Mouse (Mus musculus) lung, adult 2 months (tissue): Measurements from ENCODE around the gene Sdr42e1. TPM values are rescaled to one million over a fixed set of nuclear protein-coding genes. Genes with fewer than 3 reads are reported as not detected.

ENCODE experiments used
- DNase-seq: peaks from one replicate; pipeline ENCODE4 v3.0.0; 2022
- H3K4me1 ChIP-seq: fragments of 200-500 bp; 2 replicates; pipeline ENCODE4 v1.6.1; 2011; ENCODE audit warnings: low read length; ENCODE audit not compliant: control insufficient read depth, insufficient read depth
- H3K4me3 ChIP-seq: fragments of 200-500 bp; replicated peaks from 2 replicates; pipeline ENCODE3; 2011; ENCODE audit warnings: low read depth, mild to moderate bottlenecking, control low read depth, low read length; ENCODE audit errors: extremely low read depth
- CTCF ChIP-seq: fragments of 200-500 bp; IDR thresholded peaks from 2 replicates; pipeline ENCODE4 v1.5.1; 2011; ENCODE audit warnings: mild to moderate bottlenecking, low read length, control low read depth; ENCODE audit not compliant: insufficient read depth
- POLR2A ChIP-seq: fragments of 200-500 bp; IDR thresholded peaks from 2 replicates; pipeline ENCODE4 v1.6.1; 2011; ENCODE audit warnings: low read depth, mild to moderate bottlenecking, control low read depth, low read length, borderline replicate concordance; ENCODE audit errors: extremely low read depth
- WGBS: fragments of 180-500 bp; shearing (Covaris S2); methylation state at CpG from one replicate; pipeline ENCODE4 v1.1.7; 2018; 5-methylcytosine and 5-hydroxymethylcytosine counted together
- polyA plus RNA-seq: library from polyadenylated mRNA; depleted of rRNA; stranded (reverse); fragments of >200 nt; gene quantifications from 2 replicates; pipeline ENCODE4 v1.2.3, GENCODE M21; 2012

Sdr42e1 gene
- polyA plus RNA-seq, 1 experiment: 12.5 TPM

DNA sequence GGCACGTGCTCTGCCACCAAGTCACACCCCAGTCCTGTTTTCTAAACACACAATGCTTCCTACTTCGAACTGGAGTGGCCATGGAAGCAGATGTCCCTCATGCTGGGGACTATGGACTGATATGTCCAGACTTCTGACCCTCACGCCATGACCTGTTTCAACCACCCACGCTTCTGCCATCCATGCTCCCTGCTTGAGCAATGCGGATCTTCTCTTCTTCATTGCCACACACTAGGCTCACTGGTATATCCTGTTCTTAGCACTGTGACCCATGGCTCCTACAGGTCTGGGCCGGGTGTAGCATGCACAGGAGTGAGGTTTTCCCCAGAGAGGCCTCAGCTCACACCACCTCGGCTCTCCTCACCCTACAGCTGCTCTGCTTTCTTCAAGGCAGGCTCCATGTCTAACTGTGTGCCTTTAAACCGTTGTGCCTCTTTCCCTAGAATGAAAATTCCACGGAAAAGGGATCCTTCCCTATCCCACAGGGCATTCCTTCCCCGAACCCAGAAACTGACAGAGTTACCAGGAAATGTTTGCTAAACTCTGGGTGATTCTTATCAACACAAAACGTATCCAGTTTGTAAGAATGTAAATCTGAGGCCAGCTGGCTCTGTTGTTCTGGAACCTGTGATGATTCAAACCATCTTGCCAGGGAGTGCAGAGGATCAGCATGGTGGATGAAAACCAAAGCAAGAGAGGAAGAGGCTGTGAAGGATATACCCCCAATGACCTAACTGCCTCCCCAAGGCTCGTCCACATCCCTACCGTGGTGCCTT is 6.0 kb downstream of the Sdr42e1 start:
- Histone ChIP-seq H3K4me3 (no peak overlapping the region), H3K4me1 (no peaks in the 10 kb centered on the region)
- DNase-seq: no peak
- TF ChIP-seq POLR2A (no peak), CTCF (no peak)
- WGBS: 67% methylated on average over 13 of the region's 13 CpGs

DNA sequence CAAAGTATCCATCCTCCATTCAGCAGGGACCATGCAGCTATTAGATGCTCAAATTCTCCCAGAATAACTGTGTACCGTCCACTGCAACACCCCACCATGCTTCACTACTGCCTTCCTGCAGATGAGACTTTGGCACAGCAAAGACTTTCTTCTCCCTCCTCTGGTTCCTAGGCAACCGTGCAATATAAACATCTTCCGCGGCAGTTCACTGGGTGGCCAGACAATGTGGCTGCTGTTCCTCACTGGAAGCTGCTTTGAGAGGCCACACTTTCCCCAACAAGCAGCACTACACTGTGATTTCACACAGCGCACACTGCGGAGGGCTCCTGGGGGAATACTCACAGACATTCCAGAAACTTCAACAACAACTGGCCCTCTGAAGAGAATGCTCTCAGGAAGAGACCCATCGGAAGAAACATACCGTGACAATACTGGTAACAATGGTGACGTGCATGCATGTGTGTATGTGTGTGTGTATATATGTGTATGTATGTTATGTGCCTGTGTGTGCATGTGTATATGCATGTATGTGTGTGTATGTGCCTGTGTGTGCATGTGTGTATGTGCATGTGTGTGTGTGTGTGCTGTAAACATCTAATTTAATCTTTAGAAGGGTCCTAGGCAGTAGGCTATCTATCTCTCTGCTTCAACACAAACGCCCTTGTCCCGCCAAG is 13.0 kb downstream of the Sdr42e1 start:
- WGBS: 18% methylated on average over 11 of the region's 11 CpGs
- Histone ChIP-seq H3K4me3 (no peak overlapping the region), H3K4me1 (no peaks in the 10 kb centered on the region)
- TF ChIP-seq POLR2A: no peak
- no peak for TF ChIP-seq CTCF
- DNase-seq: no peak

DNA sequence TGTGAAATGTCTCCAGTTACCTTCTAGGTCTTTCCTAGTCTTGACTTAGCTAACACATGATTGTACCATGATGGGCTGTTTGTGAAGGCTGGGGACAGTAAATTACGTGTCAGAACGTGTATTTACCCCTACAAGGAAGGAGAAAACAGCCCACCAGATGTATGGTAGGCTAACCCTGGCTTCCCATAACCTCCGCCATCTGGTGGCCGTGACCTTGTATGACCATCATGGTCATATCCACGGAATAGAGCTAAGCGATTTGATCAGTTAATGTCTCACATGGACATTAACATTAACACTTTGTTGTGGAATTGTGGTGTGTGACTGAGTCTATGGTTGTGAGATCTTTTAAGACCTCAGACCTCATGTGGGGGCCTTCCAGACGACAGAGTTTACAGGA is 14.5 kb downstream of the Sdr42e1 start:
- H3K4me1 ChIP-seq: no peaks in the 10 kb centered on the region
- TF ChIP-seq CTCF (no peak), POLR2A (no peak)
- DNase-seq: no peak
- no peak overlapping the region for H3K4me3 ChIP-seq
- WGBS: 65% methylated on average over 7 of the region's 7 CpGs

DNA sequence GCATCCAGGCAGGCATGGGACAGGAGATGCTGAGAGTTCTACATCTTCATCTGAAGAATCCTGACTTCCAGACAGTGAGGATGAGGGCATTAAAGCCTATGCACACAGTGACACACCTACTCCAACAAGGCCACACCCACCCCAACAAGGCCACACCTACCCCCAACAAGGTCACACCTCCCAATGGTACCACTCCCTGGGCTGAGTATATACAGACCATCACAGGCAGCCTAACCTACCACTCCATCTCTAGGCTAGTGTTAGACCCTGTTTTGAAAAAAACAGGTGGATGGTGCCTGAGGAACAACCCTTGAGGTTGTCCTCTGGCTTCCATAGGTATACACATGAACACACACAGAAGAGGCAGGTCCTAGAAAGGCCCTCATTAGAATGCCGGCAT is 21.2 kb downstream of the Sdr42e1 start:
- TF ChIP-seq POLR2A (no peak), CTCF (no peak)
- 100% methylated on average over 1 of the region's 1 CpGs for WGBS
- Histone ChIP-seq H3K4me1 (no peaks in the 10 kb centered on the region), H3K4me3 (no peak overlapping the region)
- DNase-seq: no peak

DNA sequence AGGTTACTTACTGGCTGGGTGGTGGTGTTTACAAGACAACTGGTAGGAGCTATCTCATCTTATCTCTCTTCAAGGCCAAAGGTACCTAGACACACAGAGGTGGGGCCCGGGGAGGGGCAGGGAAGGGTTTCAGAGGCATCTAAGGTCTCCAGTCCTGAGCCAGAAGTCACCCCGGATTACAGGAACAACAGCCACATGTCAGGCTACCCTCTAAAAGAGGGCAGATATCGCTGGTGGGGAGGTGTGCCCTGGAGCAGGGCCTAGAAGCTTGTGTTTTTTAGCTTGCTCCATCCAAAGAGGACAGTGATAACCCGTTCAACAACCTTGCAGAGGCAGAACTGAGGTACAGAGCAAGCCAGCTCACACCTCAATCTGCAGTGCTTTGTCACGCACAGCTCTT is 27.0 kb downstream of the Sdr42e1 start:
- 62% methylated on average over 5 of the region's 5 CpGs for WGBS
- DNase-seq: no peak

DNA sequence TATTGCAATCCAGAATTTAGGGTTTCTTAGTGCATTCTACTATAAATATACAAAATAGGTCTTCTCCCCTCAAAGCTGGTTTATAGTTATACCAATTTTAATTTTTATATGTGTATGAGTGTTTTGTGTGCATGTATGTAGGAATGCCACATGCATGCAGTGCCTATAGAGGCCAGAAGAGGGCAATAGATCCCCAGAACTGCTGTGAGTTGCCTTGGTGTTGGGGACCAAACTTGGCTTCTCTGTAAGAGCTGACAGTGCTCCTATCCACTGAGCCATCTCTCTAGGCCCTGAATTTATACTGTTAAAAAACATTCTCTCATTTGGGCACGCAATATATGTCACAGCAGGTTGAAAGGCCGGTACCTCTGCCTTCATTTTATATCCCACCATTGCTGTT is 27.5 kb downstream of the Sdr42e1 start:
- H3K4me1 ChIP-seq: no peaks in the 10 kb centered on the region
- 46% methylated on average over 2 of the region's 2 CpGs for WGBS
- peak; percentile 19 for DNase-seq
- H3K4me3 ChIP-seq: no peak overlapping the region
- TF ChIP-seq POLR2A: no peak
- TF ChIP-seq CTCF: peak; percentile 60

More for the DNA sequence above, 27.0 kb downstream of the Sdr42e1 start:
- TF ChIP-seq CTCF (no peak), POLR2A (no peak)
- H3K4me1 ChIP-seq: no peaks in the 10 kb centered on the region
- H3K4me3 ChIP-seq: no peak overlapping the region

DNA sequence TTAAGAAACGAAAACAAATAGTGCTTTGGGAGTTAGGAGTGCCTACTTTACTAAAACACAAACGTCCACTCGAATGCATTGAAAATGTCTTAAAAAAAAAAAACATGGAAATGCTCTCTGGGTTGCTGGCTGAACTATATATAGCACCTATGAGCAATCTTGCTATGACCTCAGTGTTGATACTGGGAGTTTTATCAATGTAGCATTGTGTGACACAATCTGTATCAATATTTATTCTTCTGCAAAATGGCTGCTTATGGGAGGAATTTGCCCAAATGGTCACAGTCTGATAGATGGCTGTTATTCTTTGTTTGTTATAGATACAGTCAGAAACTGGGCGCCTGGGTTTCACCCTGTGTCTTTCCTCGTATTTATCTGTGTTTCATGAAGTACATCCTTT is 28.0 kb downstream of the Sdr42e1 start:
- Histone ChIP-seq H3K4me1 (no peaks in the 10 kb centered on the region), H3K4me3 (no peak overlapping the region)
- WGBS: 43% methylated on average over 5 of the region's 5 CpGs
- no peak for DNase-seq
- TF ChIP-seq POLR2A (no peak), CTCF (no peak)

DNA sequence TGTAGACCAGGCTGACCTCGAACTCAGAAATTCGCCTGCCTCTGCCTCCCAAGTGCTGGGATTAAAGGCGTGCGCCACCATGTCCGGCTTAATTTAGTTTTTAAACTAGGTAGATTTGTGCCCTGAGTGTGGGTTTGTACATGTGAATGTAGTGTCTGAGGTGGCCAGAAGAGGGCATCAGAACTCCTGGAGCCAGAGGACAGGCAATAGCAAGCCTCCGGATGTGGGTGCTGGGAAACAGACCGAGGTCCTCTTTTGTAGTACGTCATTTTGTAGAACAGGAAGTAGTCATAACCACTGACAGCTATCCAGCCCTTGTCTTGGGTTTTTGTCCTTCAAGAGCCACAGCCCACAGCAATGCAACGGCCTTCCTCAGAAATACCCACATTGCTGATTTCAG is 33.9 kb downstream of the Sdr42e1 start:
- 89% methylated on average over 9 of the region's 9 CpGs for WGBS
- DNase-seq: no peak
- H3K4me3 ChIP-seq: no peak overlapping the region
- no peaks in the 10 kb centered on the region for H3K4me1 ChIP-seq
- TF ChIP-seq CTCF (no peak), POLR2A (no peak)

DNA sequence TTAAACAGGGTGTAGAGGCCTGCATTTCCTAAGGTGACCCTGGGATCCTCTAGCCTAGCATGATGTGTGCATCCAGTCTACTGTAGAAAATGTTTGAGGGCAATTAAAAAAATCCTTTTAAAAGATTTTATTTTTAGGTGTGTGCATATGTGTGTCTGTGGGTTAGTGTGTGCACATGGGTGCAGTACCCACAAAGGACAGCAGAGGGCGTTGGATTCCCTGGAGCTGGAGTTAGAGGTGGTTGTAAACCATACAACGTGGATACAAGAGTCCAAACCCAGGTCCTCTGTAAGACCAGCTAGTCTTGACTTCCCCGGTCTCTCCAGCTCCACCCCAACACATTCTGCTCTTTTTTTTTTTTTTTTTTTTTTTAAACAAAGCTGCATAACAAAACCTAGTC is 36.0 kb downstream of the Sdr42e1 start:
- no peak for DNase-seq
- 60% methylated on average over 3 of the region's 3 CpGs for WGBS
- Histone ChIP-seq H3K4me3 (no peak overlapping the region), H3K4me1 (no peaks in the 10 kb centered on the region)
- TF ChIP-seq POLR2A: no peak
- TF ChIP-seq CTCF: no peak

DNA sequence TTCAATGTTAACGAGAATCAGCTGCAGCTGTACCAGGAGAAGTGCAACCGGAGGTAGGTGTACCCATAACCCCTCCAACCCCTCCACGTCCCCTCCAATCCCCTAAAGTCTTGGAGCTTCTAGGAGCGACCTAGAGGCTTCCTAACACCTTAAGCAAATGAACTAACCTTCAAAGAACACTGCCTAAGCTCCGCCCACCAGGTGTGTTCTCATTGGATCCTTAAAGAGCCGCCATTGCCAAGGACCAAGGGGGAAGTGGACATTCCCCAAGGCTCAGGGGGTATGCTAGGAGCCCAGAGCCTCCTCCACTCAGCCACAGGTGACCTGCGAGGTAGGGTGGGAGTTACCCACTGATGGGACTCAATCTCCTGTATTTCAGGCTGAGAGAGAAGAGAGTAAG is 39.1 kb downstream of the Sdr42e1 start:
- no peak for DNase-seq
- 89% methylated on average over 7 of the region's 7 CpGs for WGBS
- TF ChIP-seq POLR2A (no peak), CTCF (no peak)
- Histone ChIP-seq H3K4me1 (no peaks in the 10 kb centered on the region), H3K4me3 (no peak overlapping the region)
